Mouse (Mus musculus): ENCODE measurements around the gene Mrtfa. TPM values are rescaled to one million over a fixed set of nuclear protein-coding genes. Genes with fewer than 3 reads are reported as not detected.

Gene Mrtfa
- polyA plus RNA-seq, 1 experiment from 2014 or later: 24.9 TPM

- Histone ChIP-seq H3K4me2 (ENCODE audit: low read depth, low read length) (peak overlapping the region; percentile 79), H3K9ac (ENCODE audit: low read length) (peak overlapping the region; percentile 86), H3K27ac (ENCODE audit: low read length) (peak overlapping the region; percentile 60), H3K36me3 (ENCODE audit: control insufficient read depth, insufficient read depth, low read length) (no peaks in the 10 kb centered on the region), H3K4me3 (ENCODE audit: low read length) (peak overlapping the region; percentile 95), H3K27me3 (ENCODE audit: control insufficient read depth, insufficient read depth, low read depth, low read length) (no peaks in the 10 kb centered on the region), H3K4me1 (replicated peaks; ENCODE audit: control insufficient read depth, insufficient read depth, low read length) (peaks cover 37% of the 10 kb centered on the region), H3K9me3 (ENCODE audit: control insufficient read depth, low read length) (no peaks in the 10 kb centered on the region)
- peak; percentile 54; the same call in 1 of the 2 replicates for ATAC-seq (ENCODE audit: low read depth)
- under 1% methylated on average over 45 of the region's 46 CpGs for WGBS
Observed at GRCm38 (mm10) chr15:81190011-81190629, 437 bp downstream of the Mrtfa start.

- peak overlapping the region; percentile 95 for H3K4me3 ChIP-seq (ENCODE audit: low read length)
- H3K9ac ChIP-seq (ENCODE audit: low read length): no peak overlapping the region
- H3K27me3 ChIP-seq (ENCODE audit: control insufficient read depth, insufficient read depth, low read depth, low read length): no peaks in the 10 kb centered on the region
- H3K4me1 ChIP-seq (replicated peaks; ENCODE audit: control insufficient read depth, insufficient read depth, low read length): peaks cover 40% of the 10 kb centered on the region
- H3K36me3 ChIP-seq (ENCODE audit: control insufficient read depth, insufficient read depth, low read length): no peaks in the 10 kb centered on the region
- H3K4me2 ChIP-seq (ENCODE audit: low read depth, low read length): peak overlapping the region; percentile 79
- 83% methylated on average over 2 of the region's 2 CpGs for WGBS
- no peaks in the 10 kb centered on the region for H3K9me3 ChIP-seq (ENCODE audit: control insufficient read depth, low read length)
- no peak overlapping the region for H3K27ac ChIP-seq (ENCODE audit: low read length)
- no peak for ATAC-seq (ENCODE audit: low read depth)
Observed at GRCm38 (mm10) chr15:81189061-81189460, 1.5 kb downstream of the Mrtfa start.

- WGBS: 73% methylated on average over 1 of the region's 1 CpGs
- Histone ChIP-seq H3K4me2 (ENCODE audit: low read depth, low read length) (no peak overlapping the region), H3K36me3 (ENCODE audit: control insufficient read depth, insufficient read depth, low read length) (no peaks in the 10 kb centered on the region), H3K9me3 (ENCODE audit: control insufficient read depth, low read length) (no peaks in the 10 kb centered on the region), H3K27ac (ENCODE audit: low read length) (no peak overlapping the region), H3K27me3 (ENCODE audit: control insufficient read depth, insufficient read depth, low read depth, low read length) (no peaks in the 10 kb centered on the region), H3K4me3 (ENCODE audit: low read length) (no peak overlapping the region), H3K9ac (ENCODE audit: low read length) (no peak overlapping the region), H3K4me1 (replicated peaks; ENCODE audit: control insufficient read depth, insufficient read depth, low read length) (peaks cover 45% of the 10 kb centered on the region)
- no peak for ATAC-seq (ENCODE audit: low read depth)
Observed at GRCm38 (mm10) chr15:81184913-81185312, 5.6 kb downstream of the Mrtfa start.

- 66% methylated on average over 2 of the region's 2 CpGs for WGBS
- no peaks in the 10 kb centered on the region for H3K27me3 ChIP-seq (ENCODE audit: control insufficient read depth, insufficient read depth, low read depth, low read length)
- peaks cover 22% of the 10 kb centered on the region; the same call in 1 of the 2 replicates for H3K4me1 ChIP-seq (replicated peaks; ENCODE audit: control insufficient read depth, insufficient read depth, low read length)
- no peak overlapping the region for H3K4me3 ChIP-seq (ENCODE audit: low read length)
- no peak overlapping the region for H3K27ac ChIP-seq (ENCODE audit: low read length)
- H3K9me3 ChIP-seq (ENCODE audit: control insufficient read depth, low read length): no peaks in the 10 kb centered on the region
- no peak overlapping the region for H3K4me2 ChIP-seq (ENCODE audit: low read depth, low read length)
- no peaks in the 10 kb centered on the region for H3K36me3 ChIP-seq (ENCODE audit: control insufficient read depth, insufficient read depth, low read length)
- ATAC-seq (ENCODE audit: low read depth): no peak
- no peak overlapping the region for H3K9ac ChIP-seq (ENCODE audit: low read length)
Observed at GRCm38 (mm10) chr15:81181233-81181632, 9.3 kb downstream of the Mrtfa start.

GRCm38 (mm10) chr15:81179523-81179922 lies 11.0 kb downstream of the Mrtfa start:
- Histone ChIP-seq H3K27ac (ENCODE audit: low read length) (peak overlapping the region; percentile 47), H3K4me1 (replicated peaks; ENCODE audit: control insufficient read depth, insufficient read depth, low read length) (peaks cover 16% of the 10 kb centered on the region; the same call in 1 of the 2 replicates), H3K9ac (ENCODE audit: low read length) (no peak overlapping the region), H3K4me3 (ENCODE audit: low read length) (no peak overlapping the region), H3K36me3 (ENCODE audit: control insufficient read depth, insufficient read depth, low read length) (no peaks in the 10 kb centered on the region), H3K9me3 (ENCODE audit: control insufficient read depth, low read length) (no peaks in the 10 kb centered on the region), H3K4me2 (ENCODE audit: low read depth, low read length) (no peak overlapping the region), H3K27me3 (ENCODE audit: control insufficient read depth, insufficient read depth, low read depth, low read length) (no peaks in the 10 kb centered on the region)
- WGBS: 58% methylated on average over 2 of the region's 2 CpGs
- peak; percentile 75 for ATAC-seq (ENCODE audit: low read depth)

- Histone ChIP-seq H3K27ac (ENCODE audit: low read length) (no peak overlapping the region), H3K4me2 (ENCODE audit: low read depth, low read length) (no peak overlapping the region), H3K9ac (ENCODE audit: low read length) (no peak overlapping the region), H3K4me1 (replicated peaks; ENCODE audit: control insufficient read depth, insufficient read depth, low read length) (peaks cover 17% of the 10 kb centered on the region; the same call in 1 of the 2 replicates), H3K36me3 (ENCODE audit: control insufficient read depth, insufficient read depth, low read length) (no peaks in the 10 kb centered on the region), H3K27me3 (ENCODE audit: control insufficient read depth, insufficient read depth, low read depth, low read length) (no peaks in the 10 kb centered on the region), H3K9me3 (ENCODE audit: control insufficient read depth, low read length) (no peaks in the 10 kb centered on the region), H3K4me3 (ENCODE audit: low read length) (no peak overlapping the region)
- WGBS: 46% methylated on average over 11 of the region's 11 CpGs
- no peak for ATAC-seq (ENCODE audit: low read depth)
Observed at GRCm38 (mm10) chr15:81178703-81179102, 11.9 kb downstream of the Mrtfa start.

GRCm38 (mm10) chr15:81177860-81178259 lies 12.7 kb downstream of the Mrtfa start:
- 91% methylated on average over 7 of the region's 7 CpGs for WGBS
- H3K4me1 ChIP-seq (replicated peaks; ENCODE audit: control insufficient read depth, insufficient read depth, low read length): peaks cover 17% of the 10 kb centered on the region; the same call in 1 of the 2 replicates
- no peak overlapping the region for H3K9ac ChIP-seq (ENCODE audit: low read length)
- ATAC-seq (ENCODE audit: low read depth): no peak
- no peaks in the 10 kb centered on the region for H3K9me3 ChIP-seq (ENCODE audit: control insufficient read depth, low read length)
- no peak overlapping the region for H3K27ac ChIP-seq (ENCODE audit: low read length)
- no peak overlapping the region for H3K4me2 ChIP-seq (ENCODE audit: low read depth, low read length)
- H3K36me3 ChIP-seq (ENCODE audit: control insufficient read depth, insufficient read depth, low read length): no peaks in the 10 kb centered on the region
- no peaks in the 10 kb centered on the region for H3K27me3 ChIP-seq (ENCODE audit: control insufficient read depth, insufficient read depth, low read depth, low read length)
- no peak overlapping the region for H3K4me3 ChIP-seq (ENCODE audit: low read length)

- no peak overlapping the region for H3K27ac ChIP-seq (ENCODE audit: low read length)
- H3K4me2 ChIP-seq (ENCODE audit: low read depth, low read length): no peak overlapping the region
- peaks cover 6% of the 10 kb centered on the region; the same call in 1 of the 2 replicates for H3K4me1 ChIP-seq (replicated peaks; ENCODE audit: control insufficient read depth, insufficient read depth, low read length)
- H3K4me3 ChIP-seq (ENCODE audit: low read length): no peak overlapping the region
- H3K9me3 ChIP-seq (ENCODE audit: control insufficient read depth, low read length): no peaks in the 10 kb centered on the region
- ATAC-seq (ENCODE audit: low read depth): no peak
- H3K36me3 ChIP-seq (ENCODE audit: control insufficient read depth, insufficient read depth, low read length): no peaks in the 10 kb centered on the region
- no peaks in the 10 kb centered on the region for H3K27me3 ChIP-seq (ENCODE audit: control insufficient read depth, insufficient read depth, low read depth, low read length)
- 79% methylated on average over 3 of the region's 3 CpGs for WGBS
- H3K9ac ChIP-seq (ENCODE audit: low read length): no peak overlapping the region
Observed at GRCm38 (mm10) chr15:81175633-81176032, 14.9 kb downstream of the Mrtfa start.

- Histone ChIP-seq H3K36me3 (ENCODE audit: control insufficient read depth, insufficient read depth, low read length) (no peaks in the 10 kb centered on the region), H3K4me2 (ENCODE audit: low read depth, low read length) (no peak overlapping the region), H3K27ac (ENCODE audit: low read length) (no peak overlapping the region), H3K4me3 (ENCODE audit: low read length) (no peak overlapping the region), H3K27me3 (ENCODE audit: control insufficient read depth, insufficient read depth, low read depth, low read length) (no peaks in the 10 kb centered on the region), H3K4me1 (replicated peaks; ENCODE audit: control insufficient read depth, insufficient read depth, low read length) (peaks cover 15% of the 10 kb centered on the region), H3K9ac (ENCODE audit: low read length) (no peak overlapping the region), H3K9me3 (ENCODE audit: control insufficient read depth, low read length) (no peaks in the 10 kb centered on the region)
- ATAC-seq (ENCODE audit: low read depth): no peak
- WGBS: 92% methylated on average over 8 of the region's 8 CpGs
Observed at GRCm38 (mm10) chr15:81172259-81172658, 18.3 kb downstream of the Mrtfa start.

All from lung, embryonic 16.5 days (tissue).